Comparison of ENCODE assay signal across 13 mouse cellular contexts in the genomic region with DNA sequence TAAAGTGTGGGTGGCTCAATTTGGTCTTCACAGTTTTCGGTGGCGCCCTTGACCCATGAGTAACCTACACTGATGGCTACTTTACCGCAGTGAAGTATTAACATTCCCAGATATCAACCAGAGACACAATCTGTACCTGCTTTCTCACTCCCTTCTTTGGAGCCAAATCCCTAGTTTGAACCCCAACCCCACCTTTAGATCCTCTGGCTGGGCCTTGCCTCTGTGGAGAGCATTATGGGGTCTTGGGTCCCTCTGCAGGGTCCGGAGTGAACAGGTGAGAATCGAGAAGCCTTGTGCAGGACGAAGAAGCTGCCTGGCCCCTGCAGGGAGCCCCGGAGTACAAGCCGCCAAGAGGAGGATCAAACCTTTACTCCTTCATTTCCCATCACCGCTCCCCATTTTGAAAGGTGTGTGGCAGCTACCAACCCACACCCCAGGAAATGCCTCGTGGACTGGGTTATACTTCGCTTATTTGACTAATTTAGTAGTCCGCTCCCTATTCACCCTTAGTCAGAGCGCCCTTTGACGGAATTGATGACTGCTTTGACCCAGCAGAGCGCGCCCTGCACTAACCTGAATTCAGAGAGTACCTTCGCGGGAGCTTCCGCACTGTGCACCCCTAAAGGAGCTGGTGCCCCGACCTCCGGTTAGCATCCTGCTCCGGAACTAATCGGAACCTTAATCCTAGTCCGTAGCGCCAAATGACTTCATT. TPM values are rescaled to one million over a fixed set of nuclear protein-coding genes. Genes with fewer than 3 reads are reported as not detected.
DNase-seq lines count a peak whose midpoint lies in the region; ATAC-seq and TF ChIP-seq lines count a peak whose summit lies in the region.
"Had no signal": no experiment of that assay in that cellular context is flagged by ENCODE, and none has a peak within 500 bp of the region (broad histone marks: within the 10 kb centered on the region; RNA-seq: fewer than 3 reads in every experiment).

No protein-coding gene starts in this region.

- DNase-seq in embryo, embryonic 9.5 days (ENCODE audit: extremely low spot score) = peak; percentile 27
- no peak for DNase-seq in gastrocnemius, postnatal 4 days (ENCODE audit: low spot score in 2 of 2)
- DNase-seq in B cell, adult 2 months = no peak
- no peak for DNase-seq in right cerebral cortex, adult 18-20 months
- DNase-seq: adrenal gland, adult 2 months; cerebellum, adult 18-20 months; right cerebral cortex, postnatal 4 days; thymus, postnatal 14 days had no signal

- H3K4me3 ChIP-seq in ES-Bruce4 (ENCODE audit: low read depth, low read length) = peak overlapping the region; percentile 23; the same call in 1 of the 2 replicates
- peak overlapping the region; percentile 7; the same call in 1 of the 2 replicates for H3K4me3 ChIP-seq in hindbrain, embryonic 12.5 days
- peak overlapping the region; percentile 8; the same call in 1 of the 2 replicates for H3K4me3 ChIP-seq in midbrain, embryonic 13.5 days (replicated peaks)
- H3K4me3 ChIP-seq: liver, embryonic 12.5 days had no signal

- no peaks in the 10 kb centered on the region for H3K9me3 ChIP-seq in ES-Bruce4 (replicated peaks; ENCODE audit: control insufficient read depth, insufficient read depth, low read length, poor library complexity, severe bottlenecking)
- no peaks in the 10 kb centered on the region for H3K9me3 ChIP-seq in hindbrain, embryonic 12.5 days (replicated peaks)
- H3K9me3 ChIP-seq in midbrain, embryonic 13.5 days = no peaks in the 10 kb centered on the region
- H3K9me3 ChIP-seq: liver, embryonic 12.5 days had no signal

- no peak for TF ChIP-seq EP300 in ES-Bruce4 (IDR thresholded peaks at IDR 0.05; ENCODE audit: insufficient read depth, low read depth, low read length)

- TF ChIP-seq CTCF in ES-Bruce4 (IDR thresholded peaks at IDR 0.05; ENCODE audit: low read depth, low read length) = no peak

- peak overlapping the region; percentile 12; the same call in 1 of the 2 replicates for H3K4me2 ChIP-seq in hindbrain, embryonic 12.5 days (replicated peaks)
- no peak overlapping the region for H3K4me2 ChIP-seq in midbrain, embryonic 13.5 days (replicated peaks)
- H3K4me2 ChIP-seq: liver, embryonic 12.5 days had no signal

- no peaks in the 10 kb centered on the region for H3K4me1 ChIP-seq in ES-Bruce4 (ENCODE audit: control insufficient read depth, insufficient read depth, low read length)
- H3K4me1 ChIP-seq in hindbrain, embryonic 12.5 days = peaks cover 8% of the 10 kb centered on the region
- peaks cover 14% of the 10 kb centered on the region for H3K4me1 ChIP-seq in midbrain, embryonic 13.5 days (replicated peaks)
- H3K4me1 ChIP-seq: liver, embryonic 12.5 days had no signal

- H3K36me3 ChIP-seq in ES-Bruce4 (ENCODE audit: control insufficient read depth, insufficient read depth, low read length, poor library complexity, severe bottlenecking) = no peaks in the 10 kb centered on the region
- no peaks in the 10 kb centered on the region for H3K36me3 ChIP-seq in hindbrain, embryonic 12.5 days
- no peaks in the 10 kb centered on the region for H3K36me3 ChIP-seq in midbrain, embryonic 13.5 days
- H3K36me3 ChIP-seq: G1E; liver, embryonic 12.5 days had no signal

- ATAC-seq in hindbrain, embryonic 12.5 days (ENCODE audit: low FRiP score) = no peak
- ATAC-seq in midbrain, embryonic 13.5 days = 0 out of 2 replicates have a peak, but pooled peaks have one; percentile 59
- ATAC-seq: liver, embryonic 12.5 days had no signal

- H3K27me3 ChIP-seq in ES-Bruce4 (ENCODE audit: control insufficient read depth, insufficient read depth, low read length, poor library complexity, severe bottlenecking) = peaks cover 17% of the 10 kb centered on the region
- H3K27me3 ChIP-seq in hindbrain, embryonic 12.5 days = peaks cover 81% of the 10 kb centered on the region
- peaks cover 92% of the 10 kb centered on the region for H3K27me3 ChIP-seq in midbrain, embryonic 13.5 days

- 1% methylated on average over 25 of the region's 25 CpGs for WGBS in hindbrain, embryonic 12.5 days
- 1% methylated on average over 25 of the region's 25 CpGs for WGBS in midbrain, embryonic 13.5 days

- TF ChIP-seq POLR2A in ES-Bruce4 (IDR thresholded peaks at IDR 0.05; ENCODE audit: insufficient read depth, low read length) = no peak

- no peak overlapping the region for H3K27ac ChIP-seq in ES-Bruce4 (ENCODE audit: insufficient read depth, low read length)
- no peak overlapping the region for H3K27ac ChIP-seq in hindbrain, embryonic 12.5 days
- H3K27ac ChIP-seq in midbrain, embryonic 13.5 days = no peak overlapping the region
- H3K27ac ChIP-seq: liver, embryonic 12.5 days had no signal

- peak overlapping the region; percentile 16; the same call in 1 of the 2 replicates for H3K9ac ChIP-seq in ES-Bruce4 (ENCODE audit: low read depth, poor library complexity, severe bottlenecking)
- no peak overlapping the region for H3K9ac ChIP-seq in hindbrain, embryonic 12.5 days
- no peak overlapping the region for H3K9ac ChIP-seq in midbrain, embryonic 13.5 days (replicated peaks)
- H3K9ac ChIP-seq: liver, embryonic 12.5 days had no signal

RNA-seq across cellular contexts. Expression of gene Satb2, which starts 5.5 kb away (rescaled TPM):
- 5.2 and 5.5 TPM in 2 replicates for polyA plus RNA-seq in ES-Bruce4 (2011; ENCODE audit: insufficient read depth, insufficient read length, low read depth, missing spikeins)
- 0.98 and 1.6 TPM in 2 replicates for polyA plus RNA-seq in hindbrain, embryonic 12.5 days (2016; fragmentation: Nextera tagmentation; extraction: Ambion mirVana)
- 0.80 and 1.9 TPM in 2 replicates for polyA plus RNA-seq in midbrain, embryonic 13.5 days (2015; fragmentation: Nextera tagmentation; extraction: Ambion mirVana)
- total RNA-seq in gastrocnemius, postnatal 4 days (2021) = under 1 TPM; 0.83 to 0.96 TPM
- polyA plus RNA-seq: G1E had no signal
